Mouse (Mus musculus) ES-Bruce4 (cell line): Measurements from ENCODE around the gene Akr1d1.

Experiments used
- EP300 ChIP-seq: IDR thresholded peaks from 2 replicates; pipeline ENCODE4 v1.6.1; 2011; ENCODE audit warnings: low read depth, low read length; ENCODE audit not compliant: insufficient read depth
- POLR2A ChIP-seq: IDR thresholded peaks from one replicate; pipeline ENCODE4 v1.8.1; 2011; ENCODE audit warnings: low read length; ENCODE audit not compliant: insufficient read depth

- TF ChIP-seq POLR2A (no peak), EP300 (no peak)
Observed at GRCm38 (mm10) chr6:37484588-37485070, 45.3 kb upstream of the Akr1d1 start.
